Mouse (Mus musculus) heart, embryonic 16.5 days (tissue): ENCODE data around the gene Actl6b. TPM values are rescaled to one million over a fixed set of nuclear protein-coding genes. Genes with fewer than 3 reads are reported as not detected.

Experiments
- ATAC-seq: fragments of 200-750 bp; cut with Nextera tagmentation; replicated peaks from 2 replicates; pipeline ENCODE4 v1.8.0; 2017; ENCODE audit warnings: moderate number of reproducible peaks; ENCODE audit not compliant: insufficient read depth, low FRiP score; ENCODE audit errors: extremely low read depth
- H3K27ac ChIP-seq: fragments of 300-500 bp; sonication (generic); 2 replicates; pipeline ENCODE4 v1.5.1; 2014; ENCODE audit warnings: mild to moderate bottlenecking, low read length, control low read depth, moderate library complexity
- H3K27me3 ChIP-seq: fragments of 300-500 bp; sonication (generic); 2 replicates; pipeline ENCODE4 v1.6.1; 2014; ENCODE audit warnings: low read length, mixed read lengths; ENCODE audit not compliant: control insufficient read depth, insufficient read depth
- H3K36me3 ChIP-seq: fragments of 300-500 bp; sonication (generic); 2 replicates; pipeline ENCODE4 v1.6.1; 2014; ENCODE audit not compliant: control insufficient read depth, insufficient read depth
- H3K4me1 ChIP-seq: fragments of 300-500 bp; sonication (generic); 2 replicates; pipeline ENCODE4 v1.6.1; 2014; ENCODE audit warnings: low read length, mixed read lengths; ENCODE audit not compliant: control insufficient read depth, insufficient read depth
- H3K4me2 ChIP-seq: fragments of 300-500 bp; sonication (generic); 2 replicates; pipeline ENCODE4 v1.6.1; 2014; ENCODE audit warnings: low read depth, mild to moderate bottlenecking, control low read depth, low read length
- H3K4me3 ChIP-seq: fragments of 300-500 bp; sonication (generic); 2 replicates; pipeline ENCODE4 v1.5.1; 2014; ENCODE audit warnings: mild to moderate bottlenecking, control low read depth, low read length
- H3K9ac ChIP-seq: fragments of 300-500 bp; sonication (generic); 2 replicates; pipeline ENCODE4 v1.6.1; 2014; ENCODE audit warnings: low read length, control low read depth
- H3K9me3 ChIP-seq: fragments of 300-500 bp; sonication (generic); replicated peaks from 2 replicates; pipeline ENCODE4 v1.6.1; 2016; ENCODE audit warnings: low read length; ENCODE audit not compliant: control insufficient read depth
- WGBS: fragments of 180-500 bp; shearing (Covaris S2); extraction: QIAGEN DNeasy Blood & Tissue Kit; methylation state at CpG from one replicate; pipeline ENCODE4 v1.1.7; 2014; 5-methylcytosine and 5-hydroxymethylcytosine counted together
- polyA plus RNA-seq: library from polyadenylated mRNA; unstranded; fragments of >200 nt; fragmentation: Nextera tagmentation; extraction: Ambion mirVana; gene quantifications from 2 replicates; pipeline ENCODE4 v1.2.1, GENCODE M21; 2015

Gene Actl6b
- polyA plus RNA-seq, 1 experiment from 2014 or later: 0.33 TPM

- Histone ChIP-seq H3K4me2 (no peak within 1 kb of the TSS), H3K9ac (no peak within 1 kb of the TSS), H3K27ac (no peak within 1 kb of the TSS), H3K36me3 (peaks cover 44% of the 10 kb centered on the region), H3K4me3 (no peak within 1 kb of the TSS), H3K4me1 (peaks cover 10% of the 10 kb centered on the region), H3K27me3 (no peaks in the 10 kb centered on the region), H3K9me3 (no peaks in the 10 kb centered on the region)
- WGBS: 73% methylated on average over 5 of the region's 5 CpGs
- no peak for ATAC-seq
These were observed 34.9 kb upstream of the Actl6b start, which contains the start of gene Gigyf1 for GRCm38 (mm10) chr5:137518436-137518835. Gene Gigyf1 (plus strand): TSS chr5:137518548.

GRCm38 (mm10) chr5:137519691-137520550 lies 33.4 kb upstream of the Actl6b start:
- no peak overlapping the region for H3K27ac ChIP-seq
- no peak overlapping the region for H3K4me3 ChIP-seq
- H3K27me3 ChIP-seq: no peaks in the 10 kb centered on the region
- H3K4me1 ChIP-seq: no peaks in the 10 kb centered on the region
- no peak overlapping the region for H3K9ac ChIP-seq
- no peak overlapping the region for H3K4me2 ChIP-seq
- ATAC-seq: no peak
- H3K36me3 ChIP-seq: peaks cover 57% of the 10 kb centered on the region
- WGBS: 90% methylated on average over 27 of the region's 27 CpGs
- H3K9me3 ChIP-seq: no peaks in the 10 kb centered on the region

- Histone ChIP-seq H3K9me3 (no peaks in the 10 kb centered on the region), H3K27ac (no peak overlapping the region), H3K27me3 (no peaks in the 10 kb centered on the region), H3K9ac (no peak overlapping the region), H3K4me2 (no peak overlapping the region), H3K4me1 (peaks cover 4% of the 10 kb centered on the region), H3K36me3 (peaks cover 66% of the 10 kb centered on the region), H3K4me3 (no peak overlapping the region)
- WGBS: 80% methylated on average over 9 of the region's 9 CpGs
- ATAC-seq: no peak
These were observed 31.5 kb upstream of the Actl6b start for GRCm38 (mm10) chr5:137521861-137522260.

GRCm38 (mm10) chr5:137522711-137523110 lies 30.6 kb upstream of the Actl6b start:
- H3K27me3 ChIP-seq: no peaks in the 10 kb centered on the region
- no peak overlapping the region for H3K4me3 ChIP-seq
- peaks cover 4% of the 10 kb centered on the region for H3K4me1 ChIP-seq
- WGBS: 78% methylated on average over 11 of the region's 11 CpGs
- H3K9ac ChIP-seq: no peak overlapping the region
- no peaks in the 10 kb centered on the region for H3K9me3 ChIP-seq
- H3K4me2 ChIP-seq: no peak overlapping the region
- H3K36me3 ChIP-seq: peaks cover 72% of the 10 kb centered on the region
- no peak overlapping the region for H3K27ac ChIP-seq
- no peak for ATAC-seq

- Histone ChIP-seq H3K4me3 (no peak overlapping the region), H3K36me3 (peaks cover 80% of the 10 kb centered on the region), H3K9ac (no peak overlapping the region), H3K4me2 (no peak overlapping the region), H3K9me3 (no peaks in the 10 kb centered on the region), H3K4me1 (peaks cover 4% of the 10 kb centered on the region), H3K27ac (no peak overlapping the region), H3K27me3 (no peaks in the 10 kb centered on the region)
- no peak for ATAC-seq
- WGBS: 86% methylated on average over 23 of the region's 25 CpGs
These were observed 29.7 kb upstream of the Actl6b start for GRCm38 (mm10) chr5:137523396-137524250.

GRCm38 (mm10) chr5:137524251-137524515 lies 29.1 kb upstream of the Actl6b start:
- peaks cover 4% of the 10 kb centered on the region for H3K4me1 ChIP-seq
- H3K36me3 ChIP-seq: peaks cover 80% of the 10 kb centered on the region
- no peak overlapping the region for H3K4me3 ChIP-seq
- no peaks in the 10 kb centered on the region for H3K9me3 ChIP-seq
- 82% methylated on average over 8 of the region's 8 CpGs for WGBS
- no peak for ATAC-seq
- H3K9ac ChIP-seq: no peak overlapping the region
- H3K4me2 ChIP-seq: no peak overlapping the region
- no peak overlapping the region for H3K27ac ChIP-seq
- no peaks in the 10 kb centered on the region for H3K27me3 ChIP-seq

GRCm38 (mm10) chr5:137524671-137525070 lies 28.6 kb upstream of the Actl6b start:
- Histone ChIP-seq H3K4me3 (no peak overlapping the region), H3K36me3 (peaks cover 80% of the 10 kb centered on the region), H3K4me1 (peaks cover 4% of the 10 kb centered on the region), H3K27ac (no peak overlapping the region), H3K4me2 (no peak overlapping the region), H3K9ac (no peak overlapping the region), H3K9me3 (no peaks in the 10 kb centered on the region), H3K27me3 (no peaks in the 10 kb centered on the region)
- WGBS: 77% methylated on average over 13 of the region's 13 CpGs
- ATAC-seq: no peak

- Histone ChIP-seq H3K4me3 (no peak overlapping the region), H3K36me3 (peaks cover 78% of the 10 kb centered on the region), H3K9me3 (no peaks in the 10 kb centered on the region), H3K4me1 (peaks cover 10% of the 10 kb centered on the region), H3K9ac (no peak overlapping the region), H3K27me3 (no peaks in the 10 kb centered on the region), H3K4me2 (no peak overlapping the region), H3K27ac (no peak overlapping the region)
- 74% methylated on average over 16 of the region's 16 CpGs for WGBS
- ATAC-seq: no peak
These were observed 27.8 kb upstream of the Actl6b start for GRCm38 (mm10) chr5:137525511-137525910.
